Mouse (Mus musculus): ENCODE data around the gene Tbx5. TPM values are rescaled to one million over a fixed set of nuclear protein-coding genes. Genes with fewer than 3 reads are reported as not detected.

The Tbx5 gene
- polyA plus RNA-seq, 1 experiment from 2014 or later: not detected

DNA sequence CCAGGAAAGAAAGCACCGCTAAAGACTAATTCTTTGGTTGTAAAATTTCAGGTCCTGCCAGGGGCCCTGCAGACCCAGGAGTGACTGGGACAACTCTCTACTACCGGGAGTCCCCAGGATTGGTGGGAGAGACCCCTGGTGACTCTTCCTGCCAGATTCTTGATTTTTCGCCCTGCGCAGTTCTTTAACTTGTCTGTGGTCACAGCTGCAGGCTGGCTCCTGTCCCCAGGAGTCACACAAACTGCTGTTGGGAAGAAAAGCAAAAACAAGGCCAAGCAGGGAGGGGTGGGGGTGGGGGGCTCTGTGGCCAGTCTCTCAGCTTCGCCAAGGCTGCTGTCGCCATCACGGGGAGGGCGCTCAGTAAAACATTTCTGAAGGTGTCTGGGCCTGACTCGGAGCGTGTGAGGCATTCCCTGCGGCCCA, 32.2 kb upstream of the Tbx5 start:
- Histone ChIP-seq H3K4me1 (0 out of 2 replicates have a peak, but pooled peaks cover 4% of the 10 kb centered on the region), H3K27ac (replicated peaks) (no peak overlapping the region), H3K36me3 (no peaks in the 10 kb centered on the region), H3K9me3 (no peaks in the 10 kb centered on the region), H3K27me3 (peaks cover 100% of the 10 kb centered on the region), H3K4me2 (replicated peaks) (no peak overlapping the region), H3K4me3 (no peak overlapping the region), H3K9ac (replicated peaks) (no peak overlapping the region)
- no peak for ATAC-seq (replicated peaks)
- WGBS: under 1% methylated on average over 11 of the region's 11 CpGs

- Histone ChIP-seq H3K36me3 (no peaks in the 10 kb centered on the region), H3K4me1 (0 out of 2 replicates have a peak, but pooled peaks cover 4% of the 10 kb centered on the region), H3K9ac (replicated peaks) (no peak overlapping the region), H3K9me3 (no peaks in the 10 kb centered on the region), H3K27ac (replicated peaks) (no peak overlapping the region), H3K4me3 (no peak overlapping the region), H3K27me3 (peaks cover 100% of the 10 kb centered on the region), H3K4me2 (replicated peaks) (no peak overlapping the region)
- ATAC-seq (replicated peaks): no peak
- WGBS: 1% methylated on average over 27 of the region's 27 CpGs
Measured at GRCm38 (mm10) chr5:119802617-119803410, 29.7 kb upstream of the Tbx5 start.

DNA sequence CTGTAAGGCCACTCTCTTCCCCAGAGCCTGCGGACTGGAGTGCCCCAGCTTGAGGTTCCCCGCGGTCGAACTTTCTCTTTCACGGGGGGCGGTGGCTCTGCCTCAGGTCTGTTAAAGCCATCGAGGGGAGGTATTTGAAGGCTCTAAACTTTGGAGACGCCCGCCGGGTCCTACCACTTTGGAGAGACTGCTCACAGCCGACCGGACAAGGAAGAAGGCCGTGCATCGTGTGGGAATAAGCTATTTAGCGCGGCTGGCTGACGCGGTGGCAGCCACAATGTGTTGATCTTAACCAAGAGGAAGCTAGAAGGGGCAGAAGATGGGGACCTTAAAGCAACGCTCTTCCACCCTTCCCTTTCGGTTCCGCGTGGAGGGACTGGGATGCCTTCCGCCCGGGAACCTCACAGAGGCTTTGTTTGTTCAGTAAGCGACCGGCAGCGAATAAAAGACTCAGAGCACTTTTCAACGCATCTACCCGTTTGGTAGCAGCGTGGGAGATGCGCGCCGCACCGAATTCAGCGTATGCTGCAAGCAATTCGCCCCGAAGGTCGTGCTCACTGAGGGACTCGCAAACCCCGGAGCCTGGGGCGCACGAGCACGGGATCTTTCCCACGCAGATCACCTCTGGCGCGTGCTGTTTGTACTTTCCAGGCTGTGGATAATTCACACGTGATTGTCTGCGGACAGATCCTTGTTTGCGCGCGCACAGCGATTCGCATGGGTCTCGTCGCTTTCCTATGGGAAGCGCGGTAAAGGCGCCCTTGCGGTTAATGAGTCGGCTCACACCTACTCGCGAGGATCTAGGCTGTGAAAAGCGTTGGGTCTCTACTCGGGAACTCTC, 28.8 kb upstream of the Tbx5 start:
- Histone ChIP-seq H3K27ac (replicated peaks) (no peak overlapping the region), H3K27me3 (peaks cover 100% of the 10 kb centered on the region), H3K4me2 (replicated peaks) (no peak overlapping the region), H3K9me3 (no peaks in the 10 kb centered on the region), H3K9ac (replicated peaks) (no peak overlapping the region), H3K36me3 (no peaks in the 10 kb centered on the region), H3K4me3 (no peak overlapping the region), H3K4me1 (0 out of 2 replicates have a peak, but pooled peaks cover 4% of the 10 kb centered on the region)
- ATAC-seq (replicated peaks): no peak
- WGBS: under 1% methylated on average over 64 of the region's 64 CpGs

- no peak for ATAC-seq (replicated peaks)
- no peaks in the 10 kb centered on the region for H3K9me3 ChIP-seq
- WGBS: under 1% methylated on average over 35 of the region's 35 CpGs
Measured at GRCm38 (mm10) chr5:119804301-119805039, 28.0 kb upstream of the Tbx5 start.

DNA sequence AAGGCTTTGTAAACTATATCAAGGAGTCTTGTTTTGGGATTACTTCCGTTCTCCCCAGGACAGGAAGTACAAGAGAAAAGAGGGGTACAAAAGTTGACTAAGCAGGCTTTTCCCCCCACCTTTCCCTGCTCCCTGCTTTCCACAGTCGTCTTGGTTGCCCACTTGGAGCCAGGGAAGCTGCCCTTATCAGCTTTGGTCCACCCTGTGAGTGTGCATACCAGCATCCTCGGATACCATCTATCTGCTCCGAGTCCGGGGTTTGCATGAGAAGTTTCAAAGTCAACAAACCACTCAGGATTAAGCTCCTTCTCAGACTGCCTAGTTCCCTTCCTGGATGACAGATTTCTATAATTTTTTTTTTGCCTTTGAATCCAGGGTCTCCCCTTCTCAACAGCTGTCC, 26.8 kb upstream of the Tbx5 start:
- WGBS: under 1% methylated on average over 5 of the region's 5 CpGs
- no peak for ATAC-seq (replicated peaks)
- no peak overlapping the region for H3K9ac ChIP-seq (replicated peaks)
- H3K9me3 ChIP-seq: no peaks in the 10 kb centered on the region
- H3K27me3 ChIP-seq: peaks cover 97% of the 10 kb centered on the region
- no peaks in the 10 kb centered on the region for H3K36me3 ChIP-seq
- no peak overlapping the region for H3K4me3 ChIP-seq
- H3K27ac ChIP-seq (replicated peaks): no peak overlapping the region
- H3K4me2 ChIP-seq (replicated peaks): no peak overlapping the region
- 0 out of 2 replicates have a peak, but pooled peaks cover 4% of the 10 kb centered on the region for H3K4me1 ChIP-seq

More at GRCm38 (mm10) chr5:119804301-119805039, 28.0 kb upstream of the Tbx5 start:
- Histone ChIP-seq H3K4me2 (replicated peaks) (no peak overlapping the region), H3K4me3 (no peak overlapping the region), H3K27me3 (peaks cover 100% of the 10 kb centered on the region), H3K4me1 (0 out of 2 replicates have a peak, but pooled peaks cover 4% of the 10 kb centered on the region), H3K27ac (replicated peaks) (no peak overlapping the region), H3K9ac (replicated peaks) (no peak overlapping the region), H3K36me3 (no peaks in the 10 kb centered on the region)

DNA sequence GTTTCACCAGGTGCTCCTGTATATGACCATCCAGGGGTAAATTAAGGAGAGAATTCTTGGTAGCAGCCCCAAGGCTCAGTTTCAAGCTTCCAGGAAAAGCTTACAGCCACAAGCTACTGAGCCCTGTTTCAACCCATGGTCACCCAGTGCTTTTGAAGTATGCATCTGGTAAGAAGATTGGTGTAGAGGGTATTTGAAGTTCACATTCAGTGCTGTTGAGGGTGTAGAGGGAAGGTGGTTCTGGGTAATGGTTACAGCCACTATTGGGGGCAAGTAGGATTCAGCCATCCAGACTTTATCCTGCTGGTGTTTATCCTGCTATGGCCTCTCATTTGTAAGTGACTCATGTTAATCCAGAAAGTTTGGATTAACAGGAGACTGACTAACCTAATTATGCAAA, 26.0 kb upstream of the Tbx5 start:
- Histone ChIP-seq H3K4me1 (0 out of 2 replicates have a peak, but pooled peaks cover 4% of the 10 kb centered on the region), H3K9me3 (no peaks in the 10 kb centered on the region), H3K4me2 (replicated peaks) (no peak overlapping the region), H3K36me3 (no peaks in the 10 kb centered on the region), H3K9ac (replicated peaks) (no peak overlapping the region), H3K27me3 (peaks cover 96% of the 10 kb centered on the region), H3K27ac (replicated peaks) (no peak overlapping the region), H3K4me3 (no peak overlapping the region)
- ATAC-seq (replicated peaks): no peak

DNA sequence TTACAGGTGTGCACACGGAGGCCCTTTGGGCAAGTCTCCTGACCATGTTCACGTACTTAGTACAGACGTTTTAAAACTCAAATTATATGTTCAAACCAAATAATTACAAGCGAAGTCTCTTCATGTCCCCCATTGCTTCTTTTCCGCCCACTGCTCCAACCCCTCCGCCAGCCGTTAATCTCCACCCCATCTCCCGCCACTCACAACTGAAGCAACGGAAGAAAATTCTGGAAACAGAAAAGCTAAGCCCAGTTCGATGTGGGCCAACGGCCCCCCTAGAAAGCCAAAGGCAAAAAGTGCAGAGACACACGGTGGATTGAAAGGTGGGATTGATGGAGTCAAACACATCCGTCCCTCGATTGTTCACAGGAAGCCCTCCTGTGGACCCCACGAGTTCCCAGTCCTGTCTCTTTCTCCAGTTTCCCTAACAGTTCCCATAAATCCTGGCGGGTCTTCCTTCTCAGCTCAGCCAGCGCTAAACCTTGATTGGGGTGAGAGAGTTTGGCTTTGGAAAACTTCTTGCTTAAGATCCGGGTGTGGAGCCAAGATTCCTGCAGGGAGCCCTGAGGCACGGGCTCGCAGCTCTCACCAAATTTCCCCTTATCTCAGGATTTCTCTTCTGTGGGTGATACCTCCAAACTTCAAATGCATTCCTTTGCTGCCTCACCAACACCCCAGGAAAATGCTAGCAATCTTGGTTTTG, 24.8 kb upstream of the Tbx5 start:
- Histone ChIP-seq H3K4me1 (0 out of 2 replicates have a peak, but pooled peaks cover 4% of the 10 kb centered on the region), H3K27me3 (peaks cover 89% of the 10 kb centered on the region), H3K4me2 (replicated peaks) (no peak overlapping the region), H3K27ac (replicated peaks) (no peak overlapping the region), H3K9me3 (no peaks in the 10 kb centered on the region), H3K4me3 (no peak overlapping the region), H3K36me3 (no peaks in the 10 kb centered on the region), H3K9ac (replicated peaks) (no peak overlapping the region)
- 1% methylated on average over 20 of the region's 20 CpGs for WGBS
- ATAC-seq (replicated peaks): no peak

GRCm38 (mm10) chr5:119808713-119809112, 23.8 kb upstream of the Tbx5 start:
- Histone ChIP-seq H3K9ac (replicated peaks) (no peak overlapping the region), H3K4me2 (replicated peaks) (no peak overlapping the region), H3K27ac (replicated peaks) (no peak overlapping the region), H3K36me3 (no peaks in the 10 kb centered on the region), H3K9me3 (no peaks in the 10 kb centered on the region), H3K4me1 (0 out of 2 replicates have a peak, but pooled peaks cover 3% of the 10 kb centered on the region), H3K4me3 (no peak overlapping the region), H3K27me3 (peaks cover 83% of the 10 kb centered on the region)
- no peak for ATAC-seq (replicated peaks)
- 45% methylated on average over 6 of the region's 6 CpGs for WGBS

DNA sequence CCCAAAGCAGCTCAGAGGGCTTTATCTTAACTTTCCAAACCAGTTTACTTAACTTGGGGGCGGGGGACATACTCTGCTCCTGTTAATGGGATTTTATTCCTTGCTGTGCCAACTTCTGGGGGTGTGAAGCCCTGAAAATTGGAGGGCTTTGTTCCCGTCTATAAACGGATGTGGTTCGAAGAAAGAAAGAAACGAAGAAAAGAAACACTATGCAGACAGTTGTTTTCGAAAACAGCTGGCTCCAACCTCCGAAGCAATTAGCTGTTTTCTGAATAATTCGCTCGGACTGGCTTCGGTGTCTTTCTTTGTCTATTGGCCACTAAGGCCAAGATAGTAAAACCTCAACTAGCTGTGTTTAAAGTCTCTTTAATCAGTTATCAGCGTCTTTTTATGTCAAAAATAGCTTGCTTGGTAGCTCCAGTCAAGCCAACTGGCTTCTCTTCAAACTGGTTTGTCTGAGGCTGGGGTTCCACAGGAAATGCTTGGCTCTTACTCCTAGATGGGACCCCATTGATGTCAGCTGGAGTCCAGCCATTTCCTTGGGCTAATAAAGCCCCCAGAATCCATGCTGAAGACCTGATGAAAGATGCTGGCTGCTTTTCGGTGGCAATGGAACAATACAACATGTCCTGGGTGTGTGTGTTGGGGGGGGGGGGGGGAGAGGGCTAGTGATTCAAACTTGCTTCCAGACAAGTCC, 21.3 kb upstream of the Tbx5 start:
- Histone ChIP-seq H3K9ac (replicated peaks) (no peak overlapping the region), H3K9me3 (no peaks in the 10 kb centered on the region), H3K4me2 (replicated peaks) (no peak overlapping the region), H3K27ac (replicated peaks) (no peak overlapping the region), H3K36me3 (no peaks in the 10 kb centered on the region), H3K4me3 (no peak overlapping the region), H3K27me3 (peaks cover 59% of the 10 kb centered on the region), H3K4me1 (no peaks in the 10 kb centered on the region)
- WGBS: 34% methylated on average over 12 of the region's 12 CpGs
- ATAC-seq (replicated peaks): no peak

- Histone ChIP-seq H3K4me2 (replicated peaks) (no peak overlapping the region), H3K36me3 (no peaks in the 10 kb centered on the region), H3K27ac (replicated peaks) (no peak overlapping the region), H3K27me3 (peaks cover 30% of the 10 kb centered on the region), H3K9ac (replicated peaks) (no peak overlapping the region), H3K4me1 (no peaks in the 10 kb centered on the region), H3K9me3 (no peaks in the 10 kb centered on the region), H3K4me3 (no peak overlapping the region)
- ATAC-seq (replicated peaks): no peak
- 56% methylated on average over 1 of the region's 1 CpGs for WGBS
Measured at GRCm38 (mm10) chr5:119815247-119815646, 17.2 kb upstream of the Tbx5 start.

GRCm38 (mm10) chr5:119820452-119820851, 12.0 kb upstream of the Tbx5 start:
- Histone ChIP-seq H3K4me1 (no peaks in the 10 kb centered on the region), H3K9me3 (no peaks in the 10 kb centered on the region), H3K27me3 (peaks cover 31% of the 10 kb centered on the region; the same call in 1 of the 2 replicates), H3K4me3 (no peak overlapping the region), H3K27ac (replicated peaks) (no peak overlapping the region), H3K9ac (replicated peaks) (no peak overlapping the region), H3K36me3 (no peaks in the 10 kb centered on the region), H3K4me2 (replicated peaks) (no peak overlapping the region)
- WGBS: 78% methylated on average over 6 of the region's 6 CpGs
- no peak for ATAC-seq (replicated peaks)
